Mouse (Mus musculus) liver, embryonic 14.5 days (tissue): ENCODE measurements around the gene Adgra1.

Experiments used
- CTCF ChIP-seq: IDR thresholded peaks from 2 replicates; pipeline ENCODE4 v1.5.1; 2016; ENCODE audit warnings: antibody characterized with exemption, low read depth, control low read depth
- EP300 ChIP-seq: IDR thresholded peaks from 2 replicates; pipeline ENCODE4 v1.6.1; 2016; ENCODE audit warnings: antibody characterized with exemption, low read depth

DNA sequence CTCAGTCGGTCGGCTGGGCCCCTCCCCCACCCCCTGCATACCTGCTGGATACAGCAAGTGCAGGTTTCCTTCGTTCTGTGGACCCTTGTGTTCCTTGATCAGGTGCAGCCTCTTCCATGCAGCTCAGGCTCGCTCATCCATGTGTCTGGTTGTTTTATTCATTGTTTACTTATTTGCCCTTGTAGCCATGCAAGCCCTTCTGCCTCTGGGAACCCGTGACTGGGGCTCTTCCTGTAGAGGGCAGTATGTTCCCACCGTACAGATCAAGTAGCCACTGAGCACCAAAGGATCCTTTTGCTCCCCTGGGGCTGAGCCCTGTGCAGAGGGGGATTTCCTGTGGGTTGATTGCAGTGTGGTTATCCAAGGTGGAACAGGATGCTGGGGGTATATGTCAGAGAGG, 71.7 kb downstream of the Adgra1 start:
- TF ChIP-seq CTCF (peak; percentile 59), EP300 (no peak)
